Mouse (Mus musculus) midbrain, embryonic 13.5 days (tissue): ENCODE data around the gene Agpat3. TPM values are rescaled to one million over a fixed set of nuclear protein-coding genes. Genes with fewer than 3 reads are reported as not detected.
A peak's percentile ranks its signal among the peaks of the same experiment; 100 is the strongest.

ENCODE experiments used
- ATAC-seq: fragments of 200-750 bp; cut with Nextera tagmentation; 2 replicates; pipeline ENCODE4 v1.8.0; 2017; ENCODE audit warnings: mild to moderate bottlenecking, moderate TSS enrichment, moderate library complexity
- H3K27ac ChIP-seq: fragments of 300-500 bp; sonication (generic); 2 replicates; pipeline ENCODE4 v1.5.1; 2015; ENCODE audit warnings: inconsistent platforms, mild to moderate bottlenecking, moderate library complexity
- H3K27me3 ChIP-seq: fragments of 300-500 bp; sonication (generic); 2 replicates; pipeline ENCODE4 v1.6.1; 2015; ENCODE audit warnings: mild to moderate bottlenecking, inconsistent platforms
- H3K36me3 ChIP-seq: fragments of 300-500 bp; sonication (generic); 2 replicates; pipeline ENCODE4 v1.6.1; 2015; ENCODE audit warnings: mild to moderate bottlenecking, inconsistent platforms
- H3K4me1 ChIP-seq: fragments of 300-500 bp; sonication (generic); replicated peaks from 2 replicates; pipeline ENCODE4 v1.6.1; 2015; ENCODE audit warnings: inconsistent platforms
- H3K4me2 ChIP-seq: fragments of 300-500 bp; sonication (generic); replicated peaks from 2 replicates; pipeline ENCODE4 v1.6.1; 2015; ENCODE audit warnings: moderate library complexity, mild to moderate bottlenecking, inconsistent platforms
- H3K4me3 ChIP-seq: fragments of 300-500 bp; sonication (generic); replicated peaks from 2 replicates; pipeline ENCODE4 v1.5.1; 2015; ENCODE audit warnings: mild to moderate bottlenecking, inconsistent platforms
- H3K9ac ChIP-seq: fragments of 300-500 bp; sonication (generic); replicated peaks from 2 replicates; pipeline ENCODE4 v1.6.1; 2015; ENCODE audit warnings: mild to moderate bottlenecking, inconsistent platforms
- H3K9me3 ChIP-seq: fragments of 300-500 bp; sonication (generic); 2 replicates; pipeline ENCODE4 v1.6.1; 2016; ENCODE audit warnings: mild to moderate bottlenecking, inconsistent platforms
- WGBS: fragments of 180-500 bp; shearing (Covaris S2); methylation state at CpG from one replicate; pipeline ENCODE4 v1.1.7; 2015; 5-methylcytosine and 5-hydroxymethylcytosine counted together
- polyA plus RNA-seq: library from polyadenylated mRNA; unstranded; fragments of >200 nt; fragmentation: Nextera tagmentation; extraction: Ambion mirVana; gene quantifications from 2 replicates; pipeline ENCODE4 v1.2.1, GENCODE M21; 2015

The Agpat3 gene
- polyA plus RNA-seq, 1 experiment from 2014 or later, result 50.9 TPM

DNA sequence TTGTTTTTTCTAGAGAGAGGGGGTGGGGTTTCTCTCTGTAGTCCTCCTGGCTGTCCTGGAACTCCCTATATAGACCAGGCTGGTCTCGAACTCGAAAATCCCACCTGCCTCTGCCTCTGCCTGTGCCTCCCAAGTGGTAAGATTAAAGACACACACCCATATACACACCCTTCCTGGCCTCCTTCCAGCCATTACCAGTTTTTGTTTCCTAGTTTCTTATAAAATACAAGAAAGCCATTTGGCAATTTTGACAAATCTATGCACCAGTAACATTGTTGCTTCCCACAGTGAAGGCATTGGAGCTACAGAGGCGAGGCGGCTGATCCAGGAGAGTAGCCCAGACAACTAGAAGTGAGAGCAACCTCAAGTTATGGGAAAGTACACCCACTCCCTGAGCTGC is 6.0 kb upstream of the Agpat3 start:
- no peak overlapping the region for H3K9ac ChIP-seq
- 95% methylated on average over 4 of the region's 4 CpGs for WGBS
- ATAC-seq, result no peak
- no peaks in the 10 kb centered on the region for H3K9me3 ChIP-seq
- no peaks in the 10 kb centered on the region for H3K36me3 ChIP-seq
- no peak overlapping the region for H3K4me3 ChIP-seq
- no peak overlapping the region for H3K27ac ChIP-seq
- no peaks in the 10 kb centered on the region for H3K27me3 ChIP-seq
- H3K4me1 ChIP-seq, result no peaks in the 10 kb centered on the region
- H3K4me2 ChIP-seq, result no peak overlapping the region

DNA sequence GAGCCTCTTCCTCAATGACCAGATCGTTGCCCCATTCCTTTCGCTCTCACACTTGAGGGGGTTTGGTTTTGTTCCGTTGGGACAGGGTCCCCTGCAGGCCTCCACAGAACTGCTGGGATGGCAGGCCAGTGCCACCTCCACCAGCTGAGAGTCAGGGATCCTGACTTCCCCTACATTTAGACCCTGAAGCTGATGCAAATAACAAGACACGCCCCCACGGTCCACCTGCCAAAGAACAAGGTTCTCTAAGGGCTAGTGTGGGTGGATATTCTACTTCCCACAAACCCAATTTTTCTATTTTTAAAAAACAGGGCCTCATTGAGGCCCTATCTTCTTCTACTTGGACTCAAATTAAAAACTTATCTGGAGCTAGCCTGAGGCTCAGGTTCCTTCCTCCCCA is 5.5 kb upstream of the Agpat3 start:
- no peak overlapping the region for H3K27ac ChIP-seq
- ATAC-seq, result no peak
- no peak overlapping the region for H3K9ac ChIP-seq
- H3K36me3 ChIP-seq, result no peaks in the 10 kb centered on the region
- no peaks in the 10 kb centered on the region for H3K9me3 ChIP-seq
- WGBS, result 89% methylated on average over 5 of the region's 5 CpGs
- peaks cover 4% of the 10 kb centered on the region; the same call in 1 of the 2 replicates for H3K4me1 ChIP-seq
- H3K27me3 ChIP-seq, result no peaks in the 10 kb centered on the region
- no peak overlapping the region for H3K4me2 ChIP-seq
- no peak overlapping the region for H3K4me3 ChIP-seq

DNA sequence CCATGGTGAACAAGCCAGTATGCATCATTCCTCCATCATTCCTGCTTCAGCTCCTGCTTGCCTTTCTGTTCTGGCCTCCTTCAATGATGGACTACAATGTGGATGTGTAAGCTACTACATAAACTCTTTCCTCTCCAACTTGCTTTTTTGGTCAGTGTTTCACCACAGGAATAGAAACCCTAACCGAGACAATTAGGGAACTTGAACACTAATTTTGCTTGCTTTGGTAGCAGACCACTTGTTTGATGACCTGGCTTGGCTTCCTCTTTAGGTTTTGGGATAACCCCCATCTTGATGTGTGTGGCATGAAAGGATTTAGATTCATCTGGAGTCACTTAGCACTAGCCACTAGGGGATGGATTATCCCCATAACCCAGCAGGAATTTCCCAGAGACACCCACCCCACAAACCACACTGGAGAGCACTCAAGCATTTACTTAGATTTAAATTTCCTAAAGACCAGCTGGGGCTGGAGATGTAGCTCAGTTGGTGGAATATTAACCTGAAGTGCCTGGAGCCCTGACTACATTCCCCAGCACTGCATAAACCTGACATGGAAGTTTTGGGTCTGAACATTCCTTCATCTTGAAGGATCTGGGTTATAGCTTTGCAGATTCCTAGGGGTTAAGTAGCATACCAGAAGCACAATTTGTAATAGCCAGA is 3.8 kb upstream of the Agpat3 start:
- no peak overlapping the region for H3K9ac ChIP-seq
- H3K27me3 ChIP-seq, result no peaks in the 10 kb centered on the region
- H3K4me2 ChIP-seq, result no peak overlapping the region
- no peak overlapping the region for H3K27ac ChIP-seq
- no peak for ATAC-seq
- H3K4me3 ChIP-seq, result no peak overlapping the region
- WGBS, result 74% methylated on average over 1 of the region's 1 CpGs
- no peaks in the 10 kb centered on the region for H3K36me3 ChIP-seq
- no peaks in the 10 kb centered on the region for H3K9me3 ChIP-seq
- peaks cover 13% of the 10 kb centered on the region for H3K4me1 ChIP-seq

DNA sequence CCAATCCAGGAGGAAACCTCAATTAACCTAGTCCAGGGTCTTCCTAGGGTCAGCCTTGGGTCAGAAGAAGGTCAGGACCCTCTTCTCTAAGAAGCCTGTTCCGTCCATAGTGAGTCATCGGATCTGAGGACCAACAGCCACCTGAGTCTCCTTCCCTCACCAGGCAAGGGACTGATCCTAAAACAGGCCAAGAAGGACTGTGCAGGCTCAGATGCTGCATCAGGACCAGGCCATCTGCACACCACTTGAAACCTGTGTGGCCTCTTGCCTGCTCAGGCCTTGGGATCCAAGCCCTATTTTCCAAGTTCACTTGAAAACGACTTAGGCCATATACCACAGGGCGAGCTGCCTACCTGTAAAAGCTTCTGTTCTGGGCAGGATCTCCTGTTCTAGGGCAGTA is 907 bp upstream of the Agpat3 start:
- Histone ChIP-seq H3K4me1 (peaks cover 33% of the 10 kb centered on the region), H3K9ac (no peak overlapping the region; the same call in 1 of the 2 replicates), H3K27me3 (no peaks in the 10 kb centered on the region), H3K36me3 (peaks cover 4% of the 10 kb centered on the region; the same call in 1 of the 2 replicates), H3K4me3 (no peak overlapping the region), H3K4me2 (peak overlapping the region; percentile 86; the same call in 1 of the 2 replicates), H3K9me3 (no peaks in the 10 kb centered on the region), H3K27ac (no peak overlapping the region)
- 74% methylated on average over 4 of the region's 4 CpGs for WGBS
- ATAC-seq, result 0 out of 2 replicates have a peak, but pooled peaks have one; percentile 12

DNA sequence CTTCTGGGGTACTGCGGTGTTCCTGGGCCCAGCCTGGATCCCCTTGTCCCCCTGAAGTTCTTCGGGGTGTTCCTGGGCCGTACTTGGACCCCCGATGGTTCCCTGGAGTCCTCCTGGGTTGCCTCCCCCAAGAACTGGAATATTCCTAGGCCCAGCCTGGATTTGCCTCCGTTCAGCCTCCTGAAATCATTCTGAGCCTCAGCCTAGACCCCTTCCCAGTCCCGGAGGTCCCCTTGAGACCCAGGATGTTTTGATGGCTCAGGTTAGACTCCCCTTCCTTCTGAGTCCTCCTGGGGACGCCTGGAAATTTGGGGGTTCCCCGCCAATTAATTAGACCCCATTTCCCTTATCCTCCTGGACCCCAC is 359 bp upstream of the Agpat3 start:
- ATAC-seq, result peak; percentile 34
- Histone ChIP-seq H3K4me1 (peaks cover 35% of the 10 kb centered on the region), H3K9me3 (no peaks in the 10 kb centered on the region), H3K4me3 (peak overlapping the region; percentile 96), H3K4me2 (peak overlapping the region; percentile 86), H3K36me3 (peaks cover 6% of the 10 kb centered on the region; the same call in 1 of the 2 replicates), H3K9ac (peak overlapping the region; percentile 99), H3K27me3 (no peaks in the 10 kb centered on the region), H3K27ac (peak overlapping the region; percentile 75)
- 19% methylated on average over 8 of the region's 8 CpGs for WGBS

DNA sequence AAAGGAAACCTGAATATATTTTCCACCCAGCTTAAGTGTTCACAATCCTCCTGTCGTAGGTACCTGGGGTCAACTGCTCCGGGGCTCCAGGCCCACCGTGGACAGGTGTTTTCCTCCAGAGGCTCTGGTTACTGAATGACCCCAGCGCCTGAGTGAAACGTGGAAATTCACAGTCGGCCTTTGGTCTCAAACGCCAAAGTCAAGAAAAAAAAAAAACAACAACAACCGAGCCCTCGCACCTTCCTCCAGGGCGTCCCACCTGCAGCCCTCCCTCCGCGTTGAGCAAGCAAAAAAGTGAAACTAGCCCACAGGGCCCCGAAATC is 764 bp downstream of the Agpat3 start:
- Histone ChIP-seq H3K4me1 (peaks cover 36% of the 10 kb centered on the region), H3K9ac (peak overlapping the region; percentile 99), H3K4me2 (peak overlapping the region; percentile 86), H3K27me3 (no peaks in the 10 kb centered on the region), H3K9me3 (no peaks in the 10 kb centered on the region), H3K36me3 (peaks cover 6% of the 10 kb centered on the region; the same call in 1 of the 2 replicates), H3K4me3 (peak overlapping the region; percentile 96), H3K27ac (peak overlapping the region; percentile 75)
- ATAC-seq, result no peak
- 2% methylated on average over 13 of the region's 13 CpGs for WGBS

DNA sequence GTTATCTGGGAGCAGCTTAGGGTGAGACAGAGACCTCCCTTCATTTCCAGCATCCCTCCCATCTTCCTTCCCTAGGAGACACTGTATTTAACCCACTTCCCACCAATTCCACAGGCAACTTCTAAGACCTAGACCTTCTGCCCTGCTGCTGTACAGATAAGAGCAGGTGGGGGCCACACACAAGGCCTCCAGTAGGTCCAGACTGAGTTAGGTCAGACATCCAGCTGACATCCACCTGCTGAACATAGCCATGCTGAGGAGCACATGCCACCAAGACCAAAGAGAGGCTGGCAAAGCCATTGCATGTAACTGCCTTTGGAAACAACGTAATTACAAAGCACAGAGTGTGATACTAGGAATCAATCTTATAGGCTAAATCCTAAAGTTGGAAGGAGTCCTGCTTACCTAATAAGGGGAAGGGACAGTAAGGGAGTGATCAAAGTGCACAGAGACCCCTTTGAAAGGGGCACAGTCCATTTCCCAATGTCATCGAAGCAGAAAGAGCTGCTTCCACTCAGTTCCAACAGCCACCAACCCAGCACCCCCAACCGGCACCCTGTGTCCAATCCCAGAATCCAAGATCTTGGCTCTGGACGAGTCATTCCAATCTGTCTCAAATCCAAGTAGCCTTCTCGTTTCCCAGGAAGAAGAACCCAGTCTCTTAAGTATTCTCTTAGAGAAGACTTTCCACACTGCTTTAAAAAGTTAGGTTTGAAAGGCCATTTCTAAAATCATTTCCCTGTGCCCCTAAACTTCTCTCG is 1.3 kb downstream of the Agpat3 start:
- WGBS, result 27% methylated on average over 6 of the region's 6 CpGs
- peaks cover 6% of the 10 kb centered on the region; the same call in 1 of the 2 replicates for H3K36me3 ChIP-seq
- H3K4me3 ChIP-seq, result peak overlapping the region; percentile 96
- peak overlapping the region; percentile 99 for H3K9ac ChIP-seq
- H3K4me2 ChIP-seq, result peak overlapping the region; percentile 86
- no peak overlapping the region for H3K27ac ChIP-seq
- H3K27me3 ChIP-seq, result no peaks in the 10 kb centered on the region
- peaks cover 36% of the 10 kb centered on the region for H3K4me1 ChIP-seq
- no peak for ATAC-seq
- H3K9me3 ChIP-seq, result no peaks in the 10 kb centered on the region

DNA sequence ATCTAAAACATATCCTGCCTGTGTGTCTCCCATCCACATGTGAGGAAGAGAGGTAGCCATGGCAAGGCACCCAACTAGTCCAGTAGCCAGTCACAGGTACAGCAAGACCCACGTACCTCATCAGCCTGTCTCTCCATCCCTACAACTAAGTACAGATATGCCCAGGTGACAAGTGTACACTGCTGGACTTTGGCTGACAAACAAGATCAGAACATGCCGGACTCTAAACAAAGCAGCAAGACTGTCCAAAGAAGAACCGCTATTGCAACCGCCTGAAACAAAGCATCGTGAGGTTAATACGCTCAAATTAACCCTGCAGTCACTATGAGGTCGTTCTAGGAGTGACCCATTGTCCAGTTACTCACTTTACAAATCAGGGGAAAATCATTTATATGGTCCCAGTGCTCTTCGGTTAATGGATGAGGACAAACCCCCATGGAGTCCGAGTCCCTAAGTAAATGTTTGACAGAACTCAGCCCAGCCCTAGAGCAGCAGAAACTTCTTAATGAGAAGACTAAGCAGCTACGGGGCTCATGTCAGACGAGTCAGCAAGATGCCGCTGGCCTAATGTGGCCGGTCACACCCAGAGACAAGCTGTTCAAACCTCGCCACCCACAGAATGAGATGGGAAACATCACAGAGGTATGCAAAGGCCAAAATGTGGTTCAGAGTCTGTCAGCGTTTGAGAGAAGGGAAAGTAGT is 2.7 kb downstream of the Agpat3 start:
- Histone ChIP-seq H3K4me1 (peaks cover 36% of the 10 kb centered on the region), H3K36me3 (peaks cover 6% of the 10 kb centered on the region; the same call in 1 of the 2 replicates), H3K9me3 (no peaks in the 10 kb centered on the region), H3K4me3 (no peak overlapping the region), H3K27ac (no peak overlapping the region), H3K4me2 (no peak overlapping the region), H3K9ac (0 out of 2 replicates have a peak overlapping the region, but pooled peaks have one; percentile 99), H3K27me3 (no peaks in the 10 kb centered on the region)
- WGBS, result 79% methylated on average over 15 of the region's 15 CpGs
- ATAC-seq, result no peak

DNA sequence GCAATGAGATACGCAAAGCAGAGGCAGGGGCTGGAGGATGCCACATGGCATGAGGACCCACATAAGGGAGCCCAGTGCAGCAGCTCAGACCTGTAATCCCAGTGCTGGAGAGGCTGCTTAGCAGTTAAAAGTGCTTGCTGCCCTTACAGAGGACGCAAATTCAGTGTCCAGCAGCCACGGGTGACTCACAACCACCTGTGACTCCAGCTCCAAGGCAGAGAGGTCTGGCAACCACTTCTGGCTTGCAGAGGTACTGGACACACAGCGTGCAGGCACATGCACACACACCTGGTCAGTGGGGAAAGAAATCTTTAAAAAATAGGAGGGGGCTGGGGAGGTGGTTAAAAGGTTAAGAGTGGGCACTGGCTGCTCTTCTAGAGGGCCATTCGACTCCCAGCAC is 4.1 kb downstream of the Agpat3 start:
- Histone ChIP-seq H3K36me3 (peaks cover 6% of the 10 kb centered on the region; the same call in 1 of the 2 replicates), H3K27ac (no peak overlapping the region), H3K4me3 (no peak overlapping the region), H3K4me2 (no peak overlapping the region), H3K27me3 (no peaks in the 10 kb centered on the region), H3K4me1 (peaks cover 36% of the 10 kb centered on the region), H3K9me3 (no peaks in the 10 kb centered on the region), H3K9ac (no peak overlapping the region)
- no peak for ATAC-seq
- WGBS, result 96% methylated on average over 5 of the region's 5 CpGs

DNA sequence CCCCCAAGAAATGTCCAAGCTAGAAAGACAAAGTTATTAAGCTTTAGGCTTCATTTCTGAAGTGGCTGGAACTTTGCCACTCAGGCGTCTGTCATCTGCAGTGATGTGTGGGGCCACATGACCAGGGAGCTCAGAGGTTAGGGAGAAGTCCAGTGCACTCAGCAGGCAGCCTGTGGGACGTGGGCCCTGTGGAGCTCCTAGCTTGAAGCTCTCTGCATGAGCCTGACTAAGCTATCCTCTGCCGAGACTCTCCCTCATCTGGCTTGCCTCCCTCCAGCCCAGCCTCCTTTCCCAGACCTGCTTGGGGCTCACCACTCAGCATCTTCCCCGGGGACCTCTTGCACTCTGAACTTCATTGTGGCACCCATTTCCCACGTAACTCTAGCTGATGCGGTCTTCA is 4.8 kb downstream of the Agpat3 start:
- Histone ChIP-seq H3K4me1 (peaks cover 30% of the 10 kb centered on the region), H3K4me3 (no peak overlapping the region), H3K27me3 (no peaks in the 10 kb centered on the region), H3K27ac (no peak overlapping the region), H3K9ac (no peak overlapping the region), H3K9me3 (no peaks in the 10 kb centered on the region), H3K36me3 (peaks cover 6% of the 10 kb centered on the region; the same call in 1 of the 2 replicates), H3K4me2 (no peak overlapping the region)
- 78% methylated on average over 6 of the region's 6 CpGs for WGBS
- no peak for ATAC-seq

DNA sequence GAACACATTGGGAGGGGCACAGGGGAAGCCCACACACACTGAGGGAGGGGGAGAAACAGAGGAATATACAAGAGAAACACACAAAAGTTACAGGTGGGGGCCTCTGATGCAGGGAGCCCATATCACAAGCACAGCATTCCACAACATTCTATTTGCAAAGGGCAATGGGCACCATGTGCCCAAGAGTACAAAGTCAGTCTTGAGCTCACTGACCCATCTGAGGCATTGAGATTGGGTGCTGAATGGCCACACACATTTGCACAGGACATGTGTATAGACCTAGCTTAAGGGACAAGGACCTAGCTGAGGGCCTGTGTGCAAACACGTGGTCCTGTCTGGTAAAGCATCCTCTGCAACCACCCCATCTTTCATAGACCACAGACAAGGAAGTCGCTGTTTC is 6.8 kb downstream of the Agpat3 start:
- Histone ChIP-seq H3K36me3 (peaks cover 6% of the 10 kb centered on the region; the same call in 1 of the 2 replicates), H3K4me2 (no peak overlapping the region), H3K9ac (no peak overlapping the region), H3K27me3 (no peaks in the 10 kb centered on the region), H3K9me3 (no peaks in the 10 kb centered on the region), H3K4me3 (no peak overlapping the region), H3K4me1 (peaks cover 18% of the 10 kb centered on the region), H3K27ac (no peak overlapping the region)
- WGBS, result 90% methylated on average over 2 of the region's 2 CpGs
- no peak for ATAC-seq

DNA sequence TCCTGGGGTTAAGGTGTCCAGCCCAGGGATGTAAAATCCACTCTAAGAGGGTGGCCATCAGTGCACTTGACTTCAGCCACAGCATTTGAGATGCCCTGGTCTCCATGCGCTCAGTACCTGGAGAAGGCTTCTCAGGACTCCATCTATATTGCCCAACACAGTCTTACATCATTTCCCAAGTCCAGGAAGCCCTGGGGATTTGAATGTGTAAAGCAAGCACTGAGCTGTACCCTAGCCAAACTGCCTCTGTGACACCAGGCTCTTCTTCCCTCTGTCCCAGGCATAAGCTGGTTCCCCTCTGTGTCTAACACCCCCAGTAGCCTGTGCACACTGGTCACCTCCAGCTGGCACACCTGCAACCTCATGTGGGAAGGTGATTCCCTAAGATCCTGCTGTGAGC is 10.2 kb downstream of the Agpat3 start:
- 100% methylated on average over 1 of the region's 1 CpGs for WGBS
- Histone ChIP-seq H3K36me3 (peaks cover 11% of the 10 kb centered on the region), H3K27ac (no peak overlapping the region), H3K4me3 (no peak overlapping the region), H3K9me3 (no peaks in the 10 kb centered on the region), H3K9ac (no peak overlapping the region), H3K4me2 (no peak overlapping the region), H3K27me3 (no peaks in the 10 kb centered on the region), H3K4me1 (0 out of 2 replicates have a peak, but pooled peaks cover 3% of the 10 kb centered on the region)
- no peak for ATAC-seq
